Mouse (Mus musculus): ENCODE measurements around the gene Cpn2.

- TF ChIP-seq GATA1 (IDR thresholded peaks at IDR 0.05; ENCODE audit: borderline replicate concordance, low read length) (no peak), FLI1 (IDR thresholded peaks at IDR 0.05; ENCODE audit: low read length) (no peak)
These were observed 36.1 kb upstream of the Cpn2 start for GRCm38 (mm10) chr16:30303411-30303810.
